ENCODE assay signal across 8 mouse cellular contexts in the genomic region with DNA sequence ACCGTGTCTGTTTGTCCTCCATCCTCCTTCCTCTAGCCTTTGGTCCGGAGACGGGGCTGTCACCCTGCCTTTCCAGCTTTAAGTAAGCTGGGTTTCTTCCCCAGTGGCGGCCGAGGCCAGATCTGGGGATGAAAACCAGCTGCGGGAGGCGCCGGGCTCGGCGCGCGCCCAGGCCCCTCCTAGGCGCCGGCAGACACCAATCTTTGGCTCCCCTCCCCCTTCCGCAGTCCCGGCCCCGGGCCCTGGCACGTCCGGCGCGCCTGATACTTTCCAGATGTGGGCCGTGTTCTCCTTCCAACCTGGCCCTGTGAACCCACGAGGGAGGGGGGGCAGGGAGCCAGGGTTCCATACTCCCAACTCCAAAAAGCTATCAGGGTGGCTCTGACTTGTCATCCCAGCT. TPM values are rescaled to one million over a fixed set of nuclear protein-coding genes. Genes with fewer than 3 reads are reported as not detected.
DNase-seq lines count a peak whose midpoint lies in the region; ATAC-seq and TF ChIP-seq lines count a peak whose summit lies in the region.

No protein-coding gene starts in this region.

- TF ChIP-seq POLR2A in lung, adult 2 months (IDR thresholded peaks at IDR 0.05; ENCODE audit: borderline replicate concordance, extremely low read depth, low read depth, low read length) = peak; percentile 28; the same call in 1 of the 2 replicates

- no peak for TF ChIP-seq CTCF in lung, adult 2 months (IDR thresholded peaks at IDR 0.05; ENCODE audit: insufficient read depth, low read length)

- peaks cover 1 to 37% of the 10 kb centered on the region in 2 experiments; a peak in 3 of 4 replicates for H3K4me1 ChIP-seq in ES-E14 (ENCODE audit: control insufficient read depth in 2 of 2, insufficient read depth in 2 of 2, low read length in 2 of 2, poor library complexity in 1 of 2)
- H3K4me1 ChIP-seq in intestine, embryonic 16.5 days (ENCODE audit: control insufficient read depth, insufficient read depth, low read length) = peaks cover 33% of the 10 kb centered on the region
- H3K4me1 ChIP-seq in lung, adult 2 months (ENCODE audit: control insufficient read depth, insufficient read depth, low read length) = 0 out of 2 replicates have a peak, but pooled peaks cover 2% of the 10 kb centered on the region
- H3K4me1 ChIP-seq in stomach, embryonic 15.5 days = peaks cover 25% of the 10 kb centered on the region

- H3K27ac ChIP-seq in ES-E14 (ENCODE audit: insufficient read depth, low read depth, low read length, poor library complexity, severe bottlenecking) = no peak overlapping the region; the same call in 1 of the 2 replicates
- peak overlapping the region; percentile 94 for H3K27ac ChIP-seq in intestine, embryonic 16.5 days (ENCODE audit: low read length)
- peak overlapping the region; percentile 95 for H3K27ac ChIP-seq in stomach, embryonic 15.5 days

- peak; percentile 69 for ATAC-seq in intestine, embryonic 16.5 days
- ATAC-seq in stomach, embryonic 15.5 days (ENCODE audit: insufficient read depth, low FRiP score, low read depth) = peak; percentile 70

- in situ Hi-C loops in ES-E14 (cut with MboI; ENCODE audit: low sequenced_read_pairs in 2 of 2, unreplicated experiment in 2 of 2) = no loop called here

- peak overlapping the region in 1 of 2 experiments; percentile 68; a peak in 1 of 4 replicates for H3K4me3 ChIP-seq in ES-E14 (ENCODE audit: insufficient read depth in 1 of 2, low read depth in 1 of 2, low read length in 2 of 2, poor library complexity in 1 of 2, severe bottlenecking in 1 of 2)
- H3K4me3 ChIP-seq in intestine, embryonic 16.5 days (ENCODE audit: low read length) = peak overlapping the region; percentile 32
- H3K4me3 ChIP-seq in lung, adult 2 months (replicated peaks; ENCODE audit: extremely low read depth, low read depth, low read length) = no peak overlapping the region
- peak overlapping the region; percentile 34; the same call in 1 of the 2 replicates for H3K4me3 ChIP-seq in stomach, embryonic 15.5 days (replicated peaks)

- 2% methylated on average over 23 of the region's 23 CpGs for WGBS in intestine, embryonic 16.5 days
- WGBS in lung, adult 2 months = 3% methylated on average over 23 of the region's 23 CpGs
- under 1% methylated on average over 23 of the region's 23 CpGs for WGBS in stomach, embryonic 15.5 days

- H3K9ac ChIP-seq in ES-E14 (ENCODE audit: insufficient read depth, low read depth, low read length, poor library complexity, severe bottlenecking) = peak overlapping the region; percentile 49; the same call in 1 of the 2 replicates
- H3K9ac ChIP-seq in intestine, embryonic 16.5 days (ENCODE audit: low read depth, low read length) = no peak overlapping the region; the same call in 1 of the 2 replicates
- no peak overlapping the region for H3K9ac ChIP-seq in stomach, embryonic 15.5 days

- H3K27me3 ChIP-seq in intestine, embryonic 16.5 days (replicated peaks; ENCODE audit: control insufficient read depth, insufficient read depth, low read length) = peaks cover 28% of the 10 kb centered on the region
- peaks cover 9% of the 10 kb centered on the region; the same call in 1 of the 2 replicates for H3K27me3 ChIP-seq in stomach, embryonic 15.5 days (replicated peaks)

- no peaks in the 10 kb centered on the region for H3K9me3 ChIP-seq in ES-E14 (ENCODE audit: control insufficient read depth, insufficient read depth, low read depth, low read length)
- H3K9me3 ChIP-seq in intestine, embryonic 16.5 days (ENCODE audit: control insufficient read depth, low read length) = peaks cover 5% of the 10 kb centered on the region
- H3K9me3 ChIP-seq in stomach, embryonic 15.5 days = 0 out of 2 replicates have a peak, but pooled peaks cover 3% of the 10 kb centered on the region

- H3K4me2 ChIP-seq in intestine, embryonic 16.5 days (ENCODE audit: low read depth, low read length) = peak overlapping the region; percentile 70
- H3K4me2 ChIP-seq in stomach, embryonic 15.5 days = peak overlapping the region; percentile 68

- peaks cover 6% of the 10 kb centered on the region; the same call in 1 of the 2 replicates for H3K36me3 ChIP-seq in ES-E14 (ENCODE audit: control insufficient read depth, insufficient read depth, low read length, poor library complexity, severe bottlenecking)
- peaks cover 6% of the 10 kb centered on the region for H3K36me3 ChIP-seq in intestine, embryonic 16.5 days (ENCODE audit: control insufficient read depth, insufficient read depth, low read length)
- peaks cover 16% of the 10 kb centered on the region for H3K36me3 ChIP-seq in stomach, embryonic 15.5 days

- no peak for DNase-seq in ES-E14 (ENCODE audit: low read depth, low spot score)
- peak; percentile 93 for DNase-seq in embryo, embryonic 11 days
- peak; percentile 89 to 91 for DNase-seq in heart, adult 18-20 months
- DNase-seq in lung, adult 2 months = peak; percentile 40
- DNase-seq in right cerebral cortex, postnatal 25 days = no peak
- DNase-seq in spleen, postnatal 4 days (ENCODE audit: low spot score in 2 of 2) = no peak

TF ChIP-seq in ES-E14, 5 proteins besides CTCF, POLR2A, EP300 and RAD21:
- TF ChIP-seq HCFC1 (IDR thresholded peaks at IDR 0.05; ENCODE audit: borderline replicate concordance, insufficient read depth, low read length) (no peak), ZNF384 (IDR thresholded peaks at IDR 0.05; ENCODE audit: low read depth, low read length) (no peak), ZC3H11A (IDR thresholded peaks at IDR 0.05; ENCODE audit: borderline replicate concordance, low read depth, low read length) (no peak), MAFK (IDR thresholded peaks at IDR 0.05; ENCODE audit: insufficient read depth, low read depth, low read length) (no peak), CHD2 (IDR thresholded peaks at IDR 0.05; ENCODE audit: low read depth, low read length) (no peak)

RNA-seq across cellular contexts. Expression of a gene that starts 0.6 kb away (rescaled TPM):
- total RNA-seq in ES-E14 (2012; rRNA removed) = 0.79 and 1.0 TPM in 2 replicates
- total RNA-seq in heart, adult 18-20 months (2021) = under 1 TPM in 1 of 2 experiments, not detected in 1; 0.47 TPM
- polyA plus RNA-seq in intestine, embryonic 16.5 days (2015; fragmentation: Nextera tagmentation; extraction: Ambion mirVana) = 7.8 and 9.2 TPM in 2 replicates
- 12.5 and 27.7 TPM in 2 replicates for polyA plus RNA-seq in lung, adult 2 months (2012; rRNA removed)
- polyA plus RNA-seq in stomach, embryonic 15.5 days (2015; fragmentation: Nextera tagmentation; extraction: Ambion mirVana) = 8.9 and 9.8 TPM in 2 replicates

RNA-seq across cellular contexts. Expression of a gene that starts 15.3 kb away (rescaled TPM):
- 0.09 and 0.26 TPM in 2 replicates for total RNA-seq in ES-E14 (2012; rRNA removed)
- 1 to 10 TPM; 1.5 TPM for total RNA-seq in heart, adult 18-20 months (2021)
- polyA plus RNA-seq in intestine, embryonic 16.5 days (2015; fragmentation: Nextera tagmentation; extraction: Ambion mirVana) = 2.5 and 3.2 TPM in 2 replicates
- polyA plus RNA-seq in lung, adult 2 months (2012; rRNA removed) = 9.8 and 10.4 TPM in 2 replicates
- polyA plus RNA-seq in stomach, embryonic 15.5 days (2015; fragmentation: Nextera tagmentation; extraction: Ambion mirVana) = 2.4 and 2.5 TPM in 2 replicates

RNA-seq across cellular contexts. Expression of a gene that starts 15.8 kb away (rescaled TPM):
- total RNA-seq in ES-E14 (2012; rRNA removed) = 4.5 and 7.0 TPM in 2 replicates
- total RNA-seq in heart, adult 18-20 months (2021) = 1 to 10 TPM; 8.7 to 9.4 TPM
- polyA plus RNA-seq in intestine, embryonic 16.5 days (2015; fragmentation: Nextera tagmentation; extraction: Ambion mirVana) = 1.6 and 1.7 TPM in 2 replicates
- 31.7 and 41.1 TPM in 2 replicates for polyA plus RNA-seq in lung, adult 2 months (2012; rRNA removed)
- 3.9 and 4.6 TPM in 2 replicates for polyA plus RNA-seq in stomach, embryonic 15.5 days (2015; fragmentation: Nextera tagmentation; extraction: Ambion mirVana)

RNA-seq across cellular contexts. Expression of a gene that starts 33.0 kb away (rescaled TPM):
- 163 and 198 TPM in 2 replicates for total RNA-seq in ES-E14 (2012; rRNA removed)
- total RNA-seq in heart, adult 18-20 months (2021) = 100 to 1,000 TPM; 166 to 200 TPM
- polyA plus RNA-seq in intestine, embryonic 16.5 days (2015; fragmentation: Nextera tagmentation; extraction: Ambion mirVana) = 163 and 171 TPM in 2 replicates
- polyA plus RNA-seq in lung, adult 2 months (2012; rRNA removed) = 279 and 310 TPM in 2 replicates
- 101 and 113 TPM in 2 replicates for polyA plus RNA-seq in stomach, embryonic 15.5 days (2015; fragmentation: Nextera tagmentation; extraction: Ambion mirVana)

RNA-seq across cellular contexts. Expression of a gene that starts 48.2 kb away (rescaled TPM):
- 5.7 and 6.9 TPM in 2 replicates for total RNA-seq in ES-E14 (2012; rRNA removed)
- total RNA-seq in heart, adult 18-20 months (2021) = 10 to 100 TPM; 19.7 to 22.2 TPM
- 10.3 and 11.5 TPM in 2 replicates for polyA plus RNA-seq in intestine, embryonic 16.5 days (2015; fragmentation: Nextera tagmentation; extraction: Ambion mirVana)
- polyA plus RNA-seq in lung, adult 2 months (2012; rRNA removed) = 97.2 and 121 TPM in 2 replicates
- 11.6 and 12.2 TPM in 2 replicates for polyA plus RNA-seq in stomach, embryonic 15.5 days (2015; fragmentation: Nextera tagmentation; extraction: Ambion mirVana)

Comparison
In these comparisons a context has a peak if more than half of its experiments do, and no peak if none do; other contexts are left out.
1. DNase-seq: peak in embryo, embryonic 11 days (single experiment), heart, adult 18-20 months (2 of 2) and lung, adult 2 months (single experiment); none in ES-E14 (single experiment), right cerebral cortex, postnatal 25 days (single experiment) and spleen, postnatal 4 days (0 of 2).